Mouse (Mus musculus): Measurements from ENCODE around the gene Nim1k. TPM values are rescaled to one million over a fixed set of nuclear protein-coding genes. Genes with fewer than 3 reads are reported as not detected.

Nim1k gene
- polyA plus RNA-seq, 1 experiment from 2014 or later: 0.73 TPM

- 74% methylated on average over 6 of the region's 6 CpGs for WGBS (ENCODE audit: insufficient replicate concordance)
- no peak overlapping the region for H3K4me3 ChIP-seq (ENCODE audit: low read depth, low read length)
- no peak overlapping the region for H3K9ac ChIP-seq (ENCODE audit: low read depth, low read length)
- H3K36me3 ChIP-seq (ENCODE audit: control insufficient read depth, insufficient read depth, low read length): no peaks in the 10 kb centered on the region
- no peak for ATAC-seq (replicated peaks; ENCODE audit: insufficient number of reproducible peaks, low FRiP score, low TSS enrichment)
- no peak overlapping the region for H3K27ac ChIP-seq (ENCODE audit: low read depth, low read length)
- no peak overlapping the region for H3K4me2 ChIP-seq
- H3K9me3 ChIP-seq (replicated peaks; ENCODE audit: control insufficient read depth, low read length): no peaks in the 10 kb centered on the region
- no peaks in the 10 kb centered on the region for H3K4me1 ChIP-seq (ENCODE audit: control insufficient read depth, insufficient read depth, low read length)
- H3K27me3 ChIP-seq (ENCODE audit: control insufficient read depth, insufficient read depth, low read length): no peaks in the 10 kb centered on the region
These were observed 12.8 kb downstream of the Nim1k start for GRCm38 (mm10) chr13:119742711-119743415.

GRCm38 (mm10) chr13:119741390-119742237, 14.1 kb downstream of the Nim1k start:
- Histone ChIP-seq H3K36me3 (ENCODE audit: control insufficient read depth, insufficient read depth, low read length) (no peaks in the 10 kb centered on the region), H3K4me3 (ENCODE audit: low read depth, low read length) (peak overlapping the region; percentile 39), H3K4me2 (peak overlapping the region; percentile 70), H3K4me1 (ENCODE audit: control insufficient read depth, insufficient read depth, low read length) (no peaks in the 10 kb centered on the region), H3K9me3 (replicated peaks; ENCODE audit: control insufficient read depth, low read length) (no peaks in the 10 kb centered on the region), H3K27me3 (ENCODE audit: control insufficient read depth, insufficient read depth, low read length) (no peaks in the 10 kb centered on the region), H3K9ac (ENCODE audit: low read depth, low read length) (peak overlapping the region; percentile 52), H3K27ac (ENCODE audit: low read depth, low read length) (no peak overlapping the region)
- 8% methylated on average over 19 of the region's 19 CpGs for WGBS (ENCODE audit: insufficient replicate concordance)
- ATAC-seq (replicated peaks; ENCODE audit: insufficient number of reproducible peaks, low FRiP score, low TSS enrichment): no peak

- no peak overlapping the region for H3K4me2 ChIP-seq
- no peaks in the 10 kb centered on the region for H3K4me1 ChIP-seq (ENCODE audit: control insufficient read depth, insufficient read depth, low read length)
- no peak overlapping the region for H3K27ac ChIP-seq (ENCODE audit: low read depth, low read length)
- no peaks in the 10 kb centered on the region for H3K36me3 ChIP-seq (ENCODE audit: control insufficient read depth, insufficient read depth, low read length)
- H3K9ac ChIP-seq (ENCODE audit: low read depth, low read length): no peak overlapping the region
- WGBS (ENCODE audit: insufficient replicate concordance): 76% methylated on average over 6 of the region's 6 CpGs
- no peak overlapping the region for H3K4me3 ChIP-seq (ENCODE audit: low read depth, low read length)
- no peaks in the 10 kb centered on the region for H3K9me3 ChIP-seq (replicated peaks; ENCODE audit: control insufficient read depth, low read length)
- ATAC-seq (replicated peaks; ENCODE audit: insufficient number of reproducible peaks, low FRiP score, low TSS enrichment): no peak
- no peaks in the 10 kb centered on the region for H3K27me3 ChIP-seq (ENCODE audit: control insufficient read depth, insufficient read depth, low read length)
These were observed 24.2 kb downstream of the Nim1k start for GRCm38 (mm10) chr13:119731448-119731847.

DNA sequence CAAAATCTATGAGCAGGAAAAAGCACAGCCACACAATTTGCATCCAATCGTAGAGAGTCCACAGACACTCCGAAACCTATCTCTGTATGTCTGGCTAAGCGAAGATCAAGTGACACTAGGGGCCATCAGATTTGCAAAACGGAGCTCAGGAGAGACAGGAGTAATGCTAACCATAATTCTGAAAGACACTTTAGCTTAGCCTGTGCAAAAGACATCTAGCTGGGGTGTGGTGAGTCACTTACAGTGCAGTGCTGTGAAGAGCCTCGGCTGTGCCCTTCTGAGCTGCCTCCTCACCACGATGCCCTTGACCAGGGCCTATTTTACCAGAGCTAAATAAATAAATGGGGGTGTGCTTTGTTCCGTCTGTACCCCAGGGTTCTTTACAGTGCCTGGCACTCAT, 26.3 kb downstream of the Nim1k start:
- Histone ChIP-seq H3K36me3 (ENCODE audit: control insufficient read depth, insufficient read depth, low read length) (no peaks in the 10 kb centered on the region), H3K4me1 (ENCODE audit: control insufficient read depth, insufficient read depth, low read length) (no peaks in the 10 kb centered on the region), H3K9me3 (replicated peaks; ENCODE audit: control insufficient read depth, low read length) (no peaks in the 10 kb centered on the region), H3K4me2 (no peak overlapping the region), H3K27ac (ENCODE audit: low read depth, low read length) (no peak overlapping the region), H3K4me3 (ENCODE audit: low read depth, low read length) (no peak overlapping the region), H3K27me3 (ENCODE audit: control insufficient read depth, insufficient read depth, low read length) (no peaks in the 10 kb centered on the region), H3K9ac (ENCODE audit: low read depth, low read length) (no peak overlapping the region)
- 77% methylated on average over 7 of the region's 7 CpGs for WGBS (ENCODE audit: insufficient replicate concordance)
- ATAC-seq (replicated peaks; ENCODE audit: insufficient number of reproducible peaks, low FRiP score, low TSS enrichment): no peak

DNA sequence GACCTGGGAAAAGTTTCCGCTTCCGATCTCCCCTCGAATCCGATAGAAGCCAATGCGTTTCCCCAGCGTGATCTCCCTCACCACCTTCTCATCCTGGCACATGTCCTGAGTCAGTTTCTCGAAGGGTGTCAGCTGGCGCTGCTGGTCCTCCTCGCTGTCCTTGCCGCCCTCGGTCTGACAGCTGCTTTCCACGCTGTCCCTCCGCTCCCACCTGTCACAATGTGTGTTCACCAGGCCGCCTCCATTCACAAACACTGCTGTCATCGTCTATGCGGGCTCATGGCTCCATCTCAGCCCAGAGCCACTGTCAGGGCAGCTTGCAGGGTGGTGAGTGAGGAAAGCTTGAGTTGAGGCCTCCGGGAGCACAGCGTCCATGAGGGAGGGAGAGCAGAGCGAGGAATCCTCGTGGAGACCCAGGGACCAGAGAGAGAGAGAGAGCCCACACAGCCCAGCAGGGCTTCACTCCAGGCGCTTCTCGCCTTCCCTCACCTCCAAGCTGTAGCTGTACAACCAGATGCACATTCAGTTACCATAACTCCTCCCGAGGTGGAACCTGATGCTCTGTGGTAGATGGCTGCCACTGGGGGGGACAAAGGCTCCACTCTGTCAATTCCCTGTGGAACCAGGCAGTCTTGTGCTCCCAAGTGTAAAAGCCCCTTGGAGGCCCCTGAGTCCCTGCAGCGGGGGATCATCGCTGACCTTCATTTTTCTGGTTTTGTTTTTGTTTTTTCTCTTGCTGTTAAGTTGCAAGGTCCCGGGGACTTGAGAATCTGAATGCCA, 27.9 kb downstream of the Nim1k start:
- Histone ChIP-seq H3K4me3 (ENCODE audit: low read depth, low read length) (no peak overlapping the region), H3K4me1 (ENCODE audit: control insufficient read depth, insufficient read depth, low read length) (no peaks in the 10 kb centered on the region), H3K4me2 (peak overlapping the region; percentile 47), H3K27me3 (ENCODE audit: control insufficient read depth, insufficient read depth, low read length) (no peaks in the 10 kb centered on the region), H3K9me3 (replicated peaks; ENCODE audit: control insufficient read depth, low read length) (no peaks in the 10 kb centered on the region), H3K36me3 (ENCODE audit: control insufficient read depth, insufficient read depth, low read length) (no peaks in the 10 kb centered on the region), H3K27ac (ENCODE audit: low read depth, low read length) (no peak overlapping the region), H3K9ac (ENCODE audit: low read depth, low read length) (no peak overlapping the region)
- 53% methylated on average over 26 of the region's 26 CpGs for WGBS (ENCODE audit: insufficient replicate concordance)
- ATAC-seq (replicated peaks; ENCODE audit: insufficient number of reproducible peaks, low FRiP score, low TSS enrichment): no peak

- H3K4me2 ChIP-seq: no peak overlapping the region
- no peaks in the 10 kb centered on the region for H3K36me3 ChIP-seq (ENCODE audit: control insufficient read depth, insufficient read depth, low read length)
- H3K27me3 ChIP-seq (ENCODE audit: control insufficient read depth, insufficient read depth, low read length): no peaks in the 10 kb centered on the region
- no peak overlapping the region for H3K4me3 ChIP-seq (ENCODE audit: low read depth, low read length)
- no peak overlapping the region for H3K27ac ChIP-seq (ENCODE audit: low read depth, low read length)
- no peak for ATAC-seq (replicated peaks; ENCODE audit: insufficient number of reproducible peaks, low FRiP score, low TSS enrichment)
- 77% methylated on average over 7 of the region's 7 CpGs for WGBS (ENCODE audit: insufficient replicate concordance)
- H3K9me3 ChIP-seq (replicated peaks; ENCODE audit: control insufficient read depth, low read length): no peaks in the 10 kb centered on the region
- no peak overlapping the region for H3K9ac ChIP-seq (ENCODE audit: low read depth, low read length)
- H3K4me1 ChIP-seq (ENCODE audit: control insufficient read depth, insufficient read depth, low read length): no peaks in the 10 kb centered on the region
These were observed 31.1 kb downstream of the Nim1k start for GRCm38 (mm10) chr13:119724541-119724940.

- H3K4me1 ChIP-seq (ENCODE audit: control insufficient read depth, insufficient read depth, low read length): no peaks in the 10 kb centered on the region
- no peak overlapping the region for H3K27ac ChIP-seq (ENCODE audit: low read depth, low read length)
- no peaks in the 10 kb centered on the region for H3K36me3 ChIP-seq (ENCODE audit: control insufficient read depth, insufficient read depth, low read length)
- H3K9ac ChIP-seq (ENCODE audit: low read depth, low read length): no peak overlapping the region
- WGBS (ENCODE audit: insufficient replicate concordance): 67% methylated on average over 5 of the region's 5 CpGs
- no peaks in the 10 kb centered on the region for H3K27me3 ChIP-seq (ENCODE audit: control insufficient read depth, insufficient read depth, low read length)
- no peak overlapping the region for H3K4me2 ChIP-seq
- H3K9me3 ChIP-seq (replicated peaks; ENCODE audit: control insufficient read depth, low read length): no peaks in the 10 kb centered on the region
- ATAC-seq (replicated peaks; ENCODE audit: insufficient number of reproducible peaks, low FRiP score, low TSS enrichment): no peak
- no peak overlapping the region for H3K4me3 ChIP-seq (ENCODE audit: low read depth, low read length)
These were observed 32.3 kb downstream of the Nim1k start for GRCm38 (mm10) chr13:119723368-119723767.

DNA sequence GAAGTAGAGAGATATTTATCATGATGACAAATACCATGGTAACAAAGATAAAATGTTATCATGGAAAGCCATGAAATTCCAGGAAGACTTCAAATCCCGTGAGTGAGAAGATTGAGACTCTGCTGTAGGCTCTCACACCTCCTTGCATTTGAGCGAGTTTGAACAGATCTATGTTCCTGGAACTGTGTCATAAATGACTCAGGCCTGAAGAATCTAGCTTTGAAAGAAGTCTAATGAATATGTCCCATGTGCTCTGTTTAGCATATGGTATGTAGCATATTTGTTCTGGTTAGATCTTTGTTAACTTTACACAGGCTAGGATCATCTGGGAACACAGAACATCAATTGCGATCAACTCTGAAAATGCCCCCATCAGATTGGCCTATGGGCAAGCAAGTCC, 33.2 kb downstream of the Nim1k start:
- H3K27ac ChIP-seq (ENCODE audit: low read depth, low read length): no peak overlapping the region
- no peaks in the 10 kb centered on the region for H3K36me3 ChIP-seq (ENCODE audit: control insufficient read depth, insufficient read depth, low read length)
- no peak overlapping the region for H3K4me2 ChIP-seq
- ATAC-seq (replicated peaks; ENCODE audit: insufficient number of reproducible peaks, low FRiP score, low TSS enrichment): no peak
- WGBS (ENCODE audit: insufficient replicate concordance): 67% methylated on average over 3 of the region's 3 CpGs
- no peaks in the 10 kb centered on the region for H3K4me1 ChIP-seq (ENCODE audit: control insufficient read depth, insufficient read depth, low read length)
- H3K9me3 ChIP-seq (replicated peaks; ENCODE audit: control insufficient read depth, low read length): no peaks in the 10 kb centered on the region
- no peak overlapping the region for H3K9ac ChIP-seq (ENCODE audit: low read depth, low read length)
- no peaks in the 10 kb centered on the region for H3K27me3 ChIP-seq (ENCODE audit: control insufficient read depth, insufficient read depth, low read length)
- no peak overlapping the region for H3K4me3 ChIP-seq (ENCODE audit: low read depth, low read length)

Measured in heart, embryonic 11.5 days (tissue).